Mouse (Mus musculus) CH12.LX (cell line): ENCODE measurements around the gene Cd36. TPM values are rescaled to one million over a fixed set of nuclear protein-coding genes. Genes with fewer than 3 reads are reported as not detected.

Experiments
- DNase-seq: peaks from one replicate; pipeline ENCODE4 v3.0.0-alpha.2; 2013; ENCODE audit errors: extremely low read depth
- H3K27ac ChIP-seq: 2 replicates; pipeline ENCODE4 v1.5.1; 2012; ENCODE audit warnings: low read depth, mild to moderate bottlenecking, control low read depth, moderate library complexity; ENCODE audit not compliant: insufficient read depth
- H3K27me3 ChIP-seq: replicated peaks from 2 replicates; pipeline ENCODE3; 2012; ENCODE audit warnings: inconsistent platforms
- H3K36me3 ChIP-seq, 2 experiments: replicated peaks in 1 of 2; 2 replicates each; pipeline versions ENCODE3 to v1.6.1; 2012; ENCODE audit warnings: inconsistent platforms in 1 of 2, low read length in 1 of 2, mild to moderate bottlenecking in 1 of 2, mixed read lengths in 1 of 2, moderate library complexity in 1 of 2; ENCODE audit not compliant: control insufficient read depth in 1 of 2, insufficient read depth in 1 of 2
- H3K4me1 ChIP-seq, 2 experiments: 2 replicates each; pipeline ENCODE4 v1.6.1; 2012; ENCODE audit warnings: inconsistent platforms in 1 of 2, moderate library complexity in 1 of 2; ENCODE audit not compliant: insufficient read depth in 2 of 2, control insufficient read depth in 1 of 2
- H3K4me2 ChIP-seq: 2 replicates; pipeline ENCODE4 v1.6.1; 2012; ENCODE audit warnings: low read depth, mild to moderate bottlenecking, control low read depth; ENCODE audit not compliant: poor library complexity, insufficient read depth, severe bottlenecking
- H3K4me3 ChIP-seq, 3 experiments: fragments of 150-350 bp in 1 of 3; sonication (generic) in 1 of 3; replicated peaks in 1 of 3; 2 replicates each; pipeline versions ENCODE3 to v1.5.1; 2011 to 2012; ENCODE audit warnings: low read depth in 2 of 3, low read length in 2 of 3, mild to moderate bottlenecking in 2 of 3, moderate library complexity in 2 of 3, control low read depth in 1 of 3, improper control_type of control experiment in 1 of 3, inconsistent platforms in 1 of 3, mixed read lengths in 1 of 3; ENCODE audit not compliant: poor library complexity in 1 of 3
- H3K79me2 ChIP-seq: replicated peaks from 2 replicates; pipeline ENCODE4 v1.6.1; 2012; ENCODE audit warnings: mild to moderate bottlenecking, moderate library complexity; ENCODE audit not compliant: control insufficient read depth, poor library complexity, insufficient read depth, severe bottlenecking; ENCODE audit errors: extremely low read depth
- H3K9ac ChIP-seq: 2 replicates; pipeline ENCODE4 v1.6.1; 2012; ENCODE audit warnings: low read depth, mild to moderate bottlenecking, control low read depth, moderate library complexity; ENCODE audit not compliant: insufficient read depth
- H3K9me3 ChIP-seq: replicated peaks from 2 replicates; pipeline ENCODE3; 2012; ENCODE audit warnings: low read length, inconsistent platforms, mixed read lengths
- BHLHE40 ChIP-seq: IDR thresholded peaks from 2 replicates; pipeline ENCODE4 v1.6.1; 2011; ENCODE audit warnings: mild to moderate bottlenecking, low read depth, low read length, improper control_type of control experiment
- CHD1 ChIP-seq: IDR thresholded peaks from 2 replicates; pipeline ENCODE4 v1.6.1; 2012; ENCODE audit warnings: low read depth, low read length, improper control_type of control experiment, inconsistent platforms
- CHD2 ChIP-seq: IDR thresholded peaks from 2 replicates; pipeline ENCODE4 v1.6.1; 2011; ENCODE audit warnings: low read length, improper control_type of control experiment
- E2F4 ChIP-seq: IDR thresholded peaks from 2 replicates; pipeline ENCODE4 v1.6.1; 2011; ENCODE audit warnings: low read depth, low read length, improper control_type of control experiment; ENCODE audit not compliant: insufficient replicate concordance
- ELF1 ChIP-seq: IDR thresholded peaks from 2 replicates; pipeline ENCODE4 v1.6.1; 2014; ENCODE audit warnings: low read depth, mild to moderate bottlenecking, inconsistent platforms, low read length, improper control_type of control experiment
- EP300 ChIP-seq: IDR thresholded peaks from 2 replicates; pipeline ENCODE4 v1.6.1; 2011; ENCODE audit warnings: low read length, improper control_type of control experiment
- ETS1 ChIP-seq: conservative IDR thresholded peaks from 2 replicates; pipeline ENCODE4 v1.6.1; 2012; ENCODE audit warnings: low read depth, mild to moderate bottlenecking, inconsistent platforms, low read length, improper control_type of control experiment, moderate library complexity
- HCFC1 ChIP-seq: IDR thresholded peaks from 2 replicates; pipeline ENCODE4 v1.6.1; 2012; ENCODE audit warnings: low read depth, mild to moderate bottlenecking, inconsistent platforms, low read length, improper control_type of control experiment
- JUN ChIP-seq: IDR thresholded peaks from 2 replicates; pipeline ENCODE4 v1.6.1; 2011; ENCODE audit warnings: low read depth, mild to moderate bottlenecking, low read length, improper control_type of control experiment, moderate library complexity; ENCODE audit not compliant: insufficient read depth
- MAX ChIP-seq: IDR thresholded peaks from 2 replicates; pipeline ENCODE4 v1.6.1; 2011; ENCODE audit warnings: low read length, improper control_type of control experiment
- MEF2A ChIP-seq: IDR thresholded peaks from 2 replicates; pipeline ENCODE4 v1.6.1; 2014; ENCODE audit warnings: low read depth, mild to moderate bottlenecking, inconsistent platforms, low read length, improper control_type of control experiment, borderline replicate concordance
- NRF1 ChIP-seq: IDR thresholded peaks from 2 replicates; pipeline ENCODE4 v1.6.1; 2014; ENCODE audit warnings: low read depth, mild to moderate bottlenecking, inconsistent platforms, low read length, improper control_type of control experiment, moderate library complexity
- POLR2A ChIP-seq: IDR thresholded peaks from 2 replicates; pipeline ENCODE4 v1.6.1; 2011; ENCODE audit warnings: low read depth, mild to moderate bottlenecking, improper control_type of control experiment, low read length
- POLR2AphosphoS2 ChIP-seq: IDR thresholded peaks from 2 replicates; pipeline ENCODE4 v1.6.1; 2011; ENCODE audit warnings: low read depth, low read length, improper control_type of control experiment
- RAD21 ChIP-seq: IDR thresholded peaks from 2 replicates; pipeline ENCODE4 v1.6.1; 2011; ENCODE audit warnings: low read depth, mild to moderate bottlenecking, low read length, improper control_type of control experiment, moderate library complexity
- SIN3A ChIP-seq: IDR thresholded peaks from 2 replicates; pipeline ENCODE4 v1.6.1; 2012; ENCODE audit warnings: low read length, improper control_type of control experiment, inconsistent platforms
- TCF12 ChIP-seq: IDR thresholded peaks from 2 replicates; pipeline ENCODE4 v1.6.1; 2014; ENCODE audit warnings: low read depth, mild to moderate bottlenecking, inconsistent platforms, low read length, improper control_type of control experiment
- USF1 ChIP-seq: IDR thresholded peaks from 2 replicates; pipeline ENCODE4 v1.6.1; 2014; ENCODE audit warnings: low read depth, mild to moderate bottlenecking, inconsistent platforms, low read length, improper control_type of control experiment
- ZC3H11A ChIP-seq: IDR thresholded peaks from 2 replicates; pipeline ENCODE4 v1.6.1; 2012; ENCODE audit warnings: low read depth, mild to moderate bottlenecking, inconsistent platforms, low read length, improper control_type of control experiment
- ZKSCAN1 ChIP-seq: IDR thresholded peaks from 2 replicates; pipeline ENCODE4 v1.6.1; 2012; ENCODE audit warnings: low read depth, inconsistent platforms, low read length, improper control_type of control experiment, borderline replicate concordance
- ZNF384 ChIP-seq: IDR thresholded peaks from 2 replicates; pipeline ENCODE4 v1.6.1; 2012; ENCODE audit warnings: low read depth, low read length, improper control_type of control experiment, inconsistent platforms
- dilution Hi-C: fragments of 300-500 bp; cut with MboI; formaldehyde crosslinking; loops from 2 replicates; pipeline ENCODE4 v1.14.3; 2020; ENCODE audit warnings: low sequenced_read_pairs; ENCODE audit not compliant: extremely low pct_unique_long_range_greater_than_20kb, extremely low pct_ligation_motif_present
- in situ Hi-C: fragments of 300-500 bp; cut with MboI; formaldehyde crosslinking; loops from 3 replicates; pipeline ENCODE4 v1.14.3; 2019; ENCODE audit warnings: low sequenced_read_pairs, low pct_ligation_motif_present, low pct_unique_long_range_greater_than_20kb, mixed read lengths
- polyA plus RNA-seq: library from polyadenylated mRNA; unstranded; fragments of >175 nt; gene quantifications from 2 replicates; pipeline ENCODE4 v1.2.1, GENCODE M21; 2012; ENCODE audit warnings: low read depth; ENCODE audit not compliant: insufficient read length
- total RNA-seq, 2 experiments: library from RNA; depleted of rRNA; stranded (reverse); fragments of 300-350 nt in 1 of 2; fragments of >200 nt in 1 of 2; gene quantifications; 2 replicates each; pipeline ENCODE4 v1.2.3; 2012 to 2014

Cd36 gene
- total and polyA plus RNA-seq, 3 experiments: 145 to 690 (median 608) TPM

DNA sequence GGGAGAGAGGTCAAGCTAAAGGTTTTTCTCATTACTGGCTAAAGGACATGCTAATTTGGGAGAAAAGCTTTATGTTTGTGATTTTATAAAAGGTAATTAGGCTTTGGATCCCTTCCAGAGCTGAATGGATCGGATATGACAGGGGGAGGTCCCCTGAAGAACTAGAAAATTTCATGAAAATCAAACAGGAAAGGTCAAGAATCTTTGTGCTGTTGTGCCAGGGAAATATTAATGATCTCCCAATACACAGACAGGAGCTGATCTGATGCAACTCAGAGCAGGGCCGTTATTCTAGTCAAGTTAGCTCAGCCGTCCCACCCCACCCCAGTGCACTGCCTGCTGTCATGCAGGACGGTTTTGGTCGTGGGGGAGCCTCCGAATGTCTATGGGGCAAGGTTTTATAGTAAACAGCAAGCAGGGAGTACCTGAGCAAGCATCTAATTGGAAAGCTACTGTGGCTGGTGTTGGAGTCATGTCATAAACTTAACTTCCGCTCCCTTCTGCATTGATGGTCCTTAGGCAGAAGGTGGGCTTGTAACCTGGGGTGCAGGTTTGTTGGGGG lies 40.5 kb upstream of the Cd36 start:
- in situ Hi-C loops (no loop called here), dilution Hi-C loops (no loop called here)
- H3K36me3 ChIP-seq: no peaks in the 10 kb centered on the region
- H3K9me3 ChIP-seq: no peaks in the 10 kb centered on the region
- H3K4me2 ChIP-seq: no peak overlapping the region
- no peaks in the 10 kb centered on the region for H3K4me1 ChIP-seq
- H3K27ac ChIP-seq: no peak overlapping the region
- H3K4me3 ChIP-seq: no peak overlapping the region
- DNase-seq: no peak
- TF ChIP-seq MAX (no peak), ZNF384 (no peak), HCFC1 (no peak), USF1 (no peak), MEF2A (no peak), NRF1 (no peak), SIN3A (no peak), EP300 (no peak), ZKSCAN1 (no peak), ZC3H11A (no peak), ELF1 (no peak), RAD21 (no peak), CHD2 (no peak), ETS1 (no peak), E2F4 (no peak)
- H3K27me3 ChIP-seq: no peaks in the 10 kb centered on the region
- H3K9ac ChIP-seq: no peak overlapping the region
- no peaks in the 10 kb centered on the region for H3K79me2 ChIP-seq

GRCm38 (mm10) chr5:17928471-17928870 lies 39.9 kb upstream of the Cd36 start:
- dilution Hi-C loops: no loop called here
- no peak for DNase-seq
- H3K36me3 ChIP-seq: no peaks in the 10 kb centered on the region
- in situ Hi-C loops: no loop called here
- H3K4me1 ChIP-seq: no peaks in the 10 kb centered on the region
- TF ChIP-seq POLR2AphosphoS2: no peak
- no peak for TF ChIP-seq POLR2A
- no peak for TF ChIP-seq JUN
- no peak for TF ChIP-seq ZNF384
- TF ChIP-seq CHD1: no peak
- TF ChIP-seq CHD2: no peak
- TF ChIP-seq TCF12: no peak
- no peak for TF ChIP-seq BHLHE40
- TF ChIP-seq E2F4: no peak
- no peak for TF ChIP-seq USF1
- no peaks in the 10 kb centered on the region for H3K9me3 ChIP-seq
- no peak overlapping the region for H3K4me3 ChIP-seq
- no peak overlapping the region for H3K4me2 ChIP-seq
- H3K27me3 ChIP-seq: no peaks in the 10 kb centered on the region
- H3K79me2 ChIP-seq: no peaks in the 10 kb centered on the region
- H3K27ac ChIP-seq: no peak overlapping the region
- H3K9ac ChIP-seq: no peak overlapping the region
